Mouse (Mus musculus) gastrocnemius, postnatal 10 days (tissue): ENCODE results near the gene Hist1h2ab. TPM values are rescaled to one million over a fixed set of nuclear protein-coding genes. Genes with fewer than 3 reads are reported as not detected.
A peak's percentile ranks its signal among the peaks of the same experiment; 100 is the strongest.
"Not testable (repeated sequence)": the region's sequence is repeated elsewhere in the genome, so short reads cannot be mapped to it uniquely, and the experiment has no call there.

Experiments used
- DNase-seq: peaks from one replicate; pipeline ENCODE4 v3.0.0; 2021; ENCODE audit warnings: mixed read lengths
- total RNA-seq, 2 experiments: library from RNA; stranded (reverse); gene quantifications; 2 replicates each; pipeline ENCODE4 v1.2.3; 2021

Hist1h2ab gene
- total RNA-seq, 2 experiments from 2014 or later, result 187 to 217 TPM

GRCm38 (mm10) chr13:23755000-23755399 lies 4.1 kb downstream of the Hist1h2ab start:
- no peak for DNase-seq

DNA sequence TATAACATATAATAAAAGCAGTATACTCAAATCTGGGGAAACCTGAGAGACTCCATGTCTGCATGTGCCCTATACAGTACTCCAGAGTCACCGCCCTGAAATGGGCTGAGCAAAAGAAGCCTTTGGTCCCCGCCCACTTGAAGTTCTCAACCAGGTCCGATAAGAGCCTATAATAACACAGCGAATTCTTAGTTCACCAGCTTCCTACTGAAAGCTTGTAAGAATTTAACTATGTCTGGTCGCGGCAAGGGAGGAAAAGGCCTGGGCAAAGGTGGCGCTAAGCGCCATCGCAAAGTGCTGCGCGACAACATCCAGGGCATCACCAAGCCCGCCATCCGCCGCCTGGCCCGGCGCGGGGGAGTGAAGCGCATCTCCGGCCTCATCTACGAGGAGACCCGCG lies 5.9 kb downstream of the Hist1h2ab start, which contains the start of gene Hist1h4b:
TSS of gene Hist1h4b (plus strand) at position 224 of the 400 bp plus-strand sequence.
- DNase-seq, result peak; percentile 51

- DNase-seq, result no peak
Observed at GRCm38 (mm10) chr13:23757211-23757773, 6.4 kb downstream of the Hist1h2ab start.

DNA sequence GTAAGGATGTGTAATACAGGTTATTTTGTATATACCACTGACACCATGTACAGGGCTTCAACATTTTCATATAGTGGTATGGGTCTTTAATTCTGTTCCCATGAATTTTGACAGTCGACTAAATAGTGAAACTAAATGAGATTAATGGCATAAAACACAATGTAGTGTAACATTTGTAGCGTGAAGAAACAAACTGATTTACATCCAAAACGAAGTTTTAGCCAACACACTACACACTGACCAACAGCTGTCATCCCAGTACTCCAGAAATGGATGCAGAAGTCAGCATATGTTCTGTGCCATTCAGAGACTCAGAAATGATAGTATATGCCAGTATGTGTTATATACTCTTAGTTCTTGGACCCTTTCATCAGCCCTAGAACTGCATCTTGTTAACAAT lies 7.0 kb downstream of the Hist1h2ab start:
- no peak for DNase-seq

- DNase-seq, result no peak
Observed at GRCm38 (mm10) chr13:23759251-23759771, 8.4 kb downstream of the Hist1h2ab start.

DNA sequence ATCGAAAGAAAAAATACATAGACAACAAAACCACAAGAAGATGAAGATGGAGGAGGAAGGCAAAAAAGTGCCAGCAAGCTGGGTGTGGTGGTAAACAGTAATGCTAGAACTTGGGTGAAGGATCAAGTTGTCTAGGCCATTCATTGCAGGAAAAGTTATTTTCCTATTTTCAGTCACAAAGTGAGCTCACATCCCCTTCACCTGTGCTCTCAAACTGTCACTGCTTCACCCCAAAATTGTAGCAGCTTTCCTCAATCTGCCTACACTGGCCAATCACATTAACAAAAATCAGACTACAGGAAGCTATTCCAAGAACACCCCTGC lies 9.0 kb downstream of the Hist1h2ab start:
- DNase-seq, result no peak

- DNase-seq, result no peak
Observed at GRCm38 (mm10) chr13:23760240-23760971, 9.5 kb downstream of the Hist1h2ab start.

DNA sequence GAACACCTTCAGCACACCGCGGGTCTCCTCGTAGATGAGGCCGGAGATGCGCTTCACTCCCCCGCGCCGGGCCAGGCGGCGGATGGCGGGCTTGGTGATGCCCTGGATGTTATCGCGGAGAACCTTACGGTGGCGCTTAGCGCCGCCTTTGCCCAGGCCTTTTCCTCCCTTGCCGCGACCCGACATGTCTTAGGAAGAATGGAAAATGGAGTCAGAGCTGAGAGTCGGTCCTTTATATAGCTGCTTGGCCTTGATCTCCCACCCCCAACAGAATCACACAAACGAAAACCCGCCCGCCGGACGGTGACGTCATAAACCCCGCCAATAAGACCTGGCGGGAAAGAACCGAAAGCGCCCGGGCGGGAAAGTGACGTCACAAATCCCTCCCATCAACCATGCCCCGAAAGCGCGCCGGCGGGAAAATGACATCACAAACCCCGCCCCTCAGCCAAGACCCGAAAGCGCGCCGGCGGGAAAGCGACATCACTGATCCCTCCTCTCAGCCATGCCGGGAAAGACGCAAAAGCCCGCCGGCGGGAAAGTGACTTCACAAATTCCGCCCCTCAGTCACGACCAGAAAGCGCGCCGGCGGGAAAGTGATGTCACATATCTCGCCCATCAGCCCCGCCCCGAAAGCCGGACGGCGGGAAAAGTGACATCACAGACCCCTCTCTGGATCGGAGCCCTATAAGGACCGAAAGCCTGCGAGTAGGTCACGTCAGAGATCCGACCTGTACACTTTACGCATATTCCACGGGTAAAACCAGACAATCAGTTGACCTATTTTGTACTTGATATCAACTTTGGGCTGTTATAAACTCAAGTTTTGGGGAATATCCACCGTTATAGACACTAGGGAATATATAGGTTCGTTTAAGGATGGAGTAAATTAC lies 10.3 kb downstream of the Hist1h2ab start, which contains the start of gene Hist1h4a:
TSS of gene Hist1h4a (minus strand) at position 259 of the 893 bp plus-strand sequence.
- DNase-seq, result peak; percentile 93

DNA sequence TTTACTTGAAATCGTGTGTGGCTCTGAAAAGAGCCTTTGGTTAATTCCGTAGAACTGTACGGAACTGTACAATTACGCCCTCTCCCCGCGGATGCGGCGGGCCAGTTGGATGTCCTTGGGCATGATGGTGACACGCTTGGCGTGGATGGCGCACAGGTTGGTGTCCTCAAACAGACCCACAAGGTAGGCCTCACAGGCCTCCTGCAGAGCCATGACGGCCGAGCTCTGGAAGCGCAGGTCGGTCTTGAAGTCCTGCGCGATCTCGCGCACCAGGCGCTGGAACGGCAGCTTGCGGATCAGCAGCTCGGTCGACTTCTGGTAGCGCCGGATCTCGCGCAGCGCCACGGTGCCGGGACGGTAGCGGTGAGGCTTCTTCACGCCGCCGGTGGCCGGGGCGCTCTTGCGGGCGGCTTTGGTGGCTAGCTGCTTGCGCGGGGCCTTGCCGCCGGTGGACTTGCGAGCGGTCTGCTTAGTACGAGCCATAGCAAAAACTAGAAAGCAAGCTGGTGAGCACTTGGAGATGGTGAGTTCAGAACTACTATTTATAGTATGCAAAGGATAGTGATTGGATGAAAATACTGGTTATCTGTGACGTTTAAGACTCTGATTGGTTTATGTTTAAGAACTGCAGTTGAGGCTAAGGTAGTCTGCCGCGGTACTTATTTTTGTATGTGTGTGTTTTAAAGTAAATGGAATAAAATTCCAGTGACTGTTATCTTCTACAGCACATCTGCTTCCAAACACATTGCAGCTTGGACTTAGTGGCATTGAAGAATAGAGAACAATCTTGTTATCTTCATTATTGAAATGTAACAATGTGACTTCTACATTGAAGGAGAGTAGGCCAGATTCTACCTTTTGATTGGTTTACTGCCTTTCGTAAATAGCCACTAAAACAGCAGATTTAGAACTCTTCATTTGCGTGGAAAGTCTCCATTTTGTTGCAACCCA lies 11.2 kb downstream of the Hist1h2ab start, which contains the start of gene Hist1h3a:
TSS of gene Hist1h3a (minus strand) at position 516 of the 951 bp plus-strand sequence.
- DNase-seq, result peak; percentile 30

- DNase-seq, result no peak
Observed at GRCm38 (mm10) chr13:23763242-23763585, 12.3 kb downstream of the Hist1h2ab start.

DNA sequence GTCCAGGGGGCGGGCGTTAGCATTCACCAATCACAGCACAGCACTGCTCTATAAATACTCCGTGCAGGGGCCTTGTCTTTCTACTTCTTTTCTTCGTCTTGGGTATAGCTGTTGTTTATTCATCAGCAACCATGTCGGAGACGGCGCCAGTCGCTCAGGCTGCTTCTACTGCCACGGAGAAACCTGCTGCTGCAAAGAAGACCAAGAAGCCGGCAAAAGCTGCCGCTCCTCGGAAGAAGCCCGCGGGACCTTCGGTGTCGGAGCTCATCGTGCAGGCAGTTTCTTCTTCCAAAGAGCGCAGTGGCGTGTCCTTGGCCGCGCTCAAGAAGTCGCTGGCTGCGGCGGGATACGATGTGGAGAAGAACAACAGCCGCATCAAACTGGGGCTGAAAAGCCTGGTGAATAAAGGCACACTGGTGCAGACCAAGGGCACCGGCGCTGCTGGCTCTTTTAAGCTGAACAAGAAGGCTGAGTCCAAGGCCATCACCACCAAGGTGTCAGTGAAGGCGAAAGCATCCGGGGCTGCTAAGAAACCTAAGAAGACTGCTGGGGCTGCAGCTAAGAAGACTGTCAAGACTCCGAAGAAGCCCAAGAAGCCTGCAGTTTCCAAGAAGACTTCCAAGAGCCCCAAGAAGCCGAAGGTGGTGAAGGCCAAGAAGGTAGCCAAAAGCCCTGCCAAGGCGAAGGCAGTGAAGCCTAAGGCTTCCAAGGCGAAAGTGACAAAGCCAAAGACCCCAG lies 12.8 kb downstream of the Hist1h2ab start, which contains the start of gene Hist1h1a:
TSS of gene Hist1h1a (plus strand) at position 81 of the 738 bp plus-strand sequence.
- DNase-seq, result peak; percentile 72

- no peak for DNase-seq
Observed at GRCm38 (mm10) chr13:23764324-23765171, 13.6 kb downstream of the Hist1h2ab start.

DNA sequence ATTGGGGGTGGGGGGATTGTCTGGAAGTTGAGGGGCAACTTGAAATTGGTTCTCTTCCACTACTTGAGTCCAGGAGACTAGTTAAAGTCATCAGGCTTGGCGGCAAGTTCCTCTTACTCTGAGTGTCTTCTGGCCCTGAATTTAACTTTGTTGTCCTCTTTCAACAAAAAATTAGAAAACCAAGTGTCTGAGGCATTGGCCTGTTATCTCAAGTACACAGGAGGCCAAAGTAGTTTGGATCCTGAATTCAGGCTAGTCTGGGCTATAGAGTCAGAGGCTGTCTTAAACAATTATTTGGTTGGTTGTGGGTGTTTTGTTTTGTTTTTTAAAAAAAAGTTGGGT lies 14.2 kb downstream of the Hist1h2ab start:
- no peak for DNase-seq

- no peak for DNase-seq
Observed at GRCm38 (mm10) chr13:23766772-23767171, 15.8 kb downstream of the Hist1h2ab start.

DNA sequence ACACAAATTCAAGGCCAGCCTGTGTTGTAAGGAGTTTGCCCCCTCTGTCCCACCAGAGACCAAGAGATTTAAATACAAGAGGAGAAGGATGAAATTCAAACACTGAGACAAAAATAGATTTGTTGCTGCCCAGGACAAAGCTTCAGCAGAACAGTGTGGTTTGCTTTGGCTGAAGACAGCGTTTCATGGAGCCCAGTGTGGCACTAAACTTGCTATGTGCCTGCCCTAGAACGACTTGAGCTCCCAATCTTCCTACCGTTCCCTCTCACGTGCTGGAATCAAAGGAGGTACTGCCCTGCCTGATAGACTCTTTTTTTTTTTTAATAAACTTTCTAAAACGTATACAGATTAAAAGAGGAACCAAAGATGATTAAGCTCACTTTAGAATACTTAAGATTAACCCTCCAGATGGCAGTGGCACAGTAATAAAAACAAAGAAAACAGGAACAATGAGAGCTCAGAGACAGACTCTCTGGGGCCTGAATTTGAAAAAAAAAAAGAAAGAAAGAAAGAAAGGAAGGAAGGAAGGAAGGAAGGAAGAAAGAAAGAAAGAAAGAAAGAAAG lies 18.0 kb downstream of the Hist1h2ab start:
- no peak for DNase-seq

- DNase-seq, result not testable (repeated sequence)
Observed at GRCm38 (mm10) chr13:23769613-23770012, 18.7 kb downstream of the Hist1h2ab start, which contains the start of gene Trim38. Trim38 (plus strand) TSS chr13:23769913.

- DNase-seq, result peak; percentile 19
Observed at GRCm38 (mm10) chr13:23772561-23773313, 21.8 kb downstream of the Hist1h2ab start.

DNA sequence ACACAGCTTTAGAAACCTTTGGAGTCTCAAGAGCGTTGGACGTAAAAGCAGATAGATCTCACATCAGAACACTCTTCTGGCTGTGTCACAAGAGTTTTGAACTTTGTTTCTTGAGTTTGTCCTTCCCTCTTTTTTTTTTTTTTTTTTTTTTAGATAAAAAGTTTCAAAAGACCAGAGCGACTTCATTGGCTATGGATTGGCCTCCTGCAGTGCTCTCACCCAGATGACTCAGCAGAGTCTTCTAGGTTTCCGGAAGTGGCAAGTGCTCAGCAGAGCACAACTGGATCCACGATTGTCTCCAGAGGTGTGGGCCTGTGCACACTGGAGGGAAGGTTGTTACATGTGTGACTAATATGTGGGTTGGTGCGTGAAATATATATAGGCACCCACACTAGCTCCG lies 27.4 kb downstream of the Hist1h2ab start:
- no peak for DNase-seq
